Mouse (Mus musculus) right cerebral cortex, postnatal 10 days (tissue): ENCODE measurements at regions not wholly inside any gene's neighbourhood (a gene's known extent, or its start where the extent isn't known, plus 50 kb on each side); places are given as distances from the start of the nearest gene placed in this dataset.

Experiments used
- DNase-seq, 2 experiments: peaks; one replicate each; pipeline ENCODE4 v3.0.0; 2021; ENCODE audit warnings: low spot score in 2 of 2

DNA sequence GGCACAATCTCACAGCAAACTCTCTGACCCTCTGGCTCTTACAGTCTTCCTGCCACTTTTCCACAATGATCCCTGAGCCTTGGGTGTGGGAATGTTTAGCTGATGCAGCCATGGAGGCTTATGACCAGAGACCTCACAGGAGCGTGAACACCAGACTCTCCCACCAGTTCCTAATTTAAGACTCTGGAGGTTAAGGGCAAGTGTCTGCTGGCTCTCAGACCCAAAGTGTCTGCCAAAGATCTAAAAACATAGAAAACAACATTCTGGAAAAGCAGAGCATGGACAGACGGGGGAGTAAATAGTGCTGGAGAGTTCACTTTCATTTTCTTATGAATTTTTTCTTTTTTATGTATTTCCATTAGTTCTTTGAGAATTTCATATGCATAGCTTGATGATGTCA, 440.7 kb downstream of the Adam3 start:
- no peak for DNase-seq

DNA sequence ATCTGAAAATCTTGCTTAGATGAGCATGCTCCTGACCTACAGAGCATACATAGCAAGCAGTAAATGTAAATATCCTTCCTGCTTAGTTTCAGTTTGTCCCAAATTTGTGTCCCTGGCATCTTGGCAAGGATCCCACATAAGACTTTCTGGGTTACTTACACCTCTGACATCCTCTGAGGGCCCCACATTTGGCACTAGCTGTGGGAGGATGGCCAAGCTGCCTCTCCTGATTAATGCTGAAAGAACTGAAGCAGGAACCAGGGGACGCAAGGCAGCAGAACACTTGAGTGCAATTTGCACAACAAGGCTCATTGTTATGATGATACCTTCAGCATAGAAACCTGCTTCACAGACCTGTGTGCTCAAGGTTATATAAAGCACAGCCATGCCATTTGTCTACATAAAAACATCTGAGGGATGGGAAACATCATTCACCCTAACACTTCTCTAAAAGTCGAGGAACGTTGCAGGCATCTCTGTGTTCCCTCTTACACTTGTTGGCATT, 441.7 kb downstream of the Adam3 start:
- DNase-seq, result no peak

DNA sequence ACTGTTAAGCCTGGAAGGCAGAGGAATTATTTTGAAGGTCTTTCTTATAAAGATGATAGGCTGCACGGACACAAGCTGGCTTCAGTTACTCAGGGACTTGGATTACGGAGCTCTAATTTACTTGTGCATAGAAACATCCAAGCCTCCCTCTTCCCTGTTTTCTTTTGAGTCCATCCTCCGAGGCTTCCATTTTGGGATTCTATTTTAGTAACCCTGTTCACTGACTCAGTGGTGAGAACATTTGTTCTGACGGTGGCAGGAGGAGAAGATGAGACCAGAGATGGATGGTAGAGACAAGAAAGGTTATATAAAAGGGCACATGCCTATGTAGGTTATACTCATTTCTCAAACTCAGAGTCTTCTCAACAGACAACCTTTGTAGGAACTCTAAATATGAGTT, 445.4 kb downstream of the Adam3 start:
- no peak for DNase-seq

DNA sequence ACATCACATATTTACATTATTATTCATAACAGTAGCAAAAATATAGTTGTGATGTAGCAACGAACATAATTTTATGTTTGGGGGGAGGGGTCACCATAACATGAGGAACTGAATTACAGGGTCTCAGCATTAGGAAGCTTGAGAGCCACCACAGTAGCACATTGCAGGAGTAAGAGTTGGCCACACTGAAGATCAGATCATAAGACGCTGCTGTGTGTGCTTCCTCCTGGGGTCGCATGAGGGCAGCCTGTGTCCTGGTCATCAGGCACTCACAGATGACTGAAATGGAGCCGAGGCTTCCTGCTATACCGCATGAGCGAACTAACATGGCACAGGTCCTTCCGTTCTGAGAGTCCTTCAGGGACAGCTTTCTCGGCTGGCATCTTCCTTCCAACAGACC, 447.3 kb downstream of the Adam3 start:
- no peak for DNase-seq

DNA sequence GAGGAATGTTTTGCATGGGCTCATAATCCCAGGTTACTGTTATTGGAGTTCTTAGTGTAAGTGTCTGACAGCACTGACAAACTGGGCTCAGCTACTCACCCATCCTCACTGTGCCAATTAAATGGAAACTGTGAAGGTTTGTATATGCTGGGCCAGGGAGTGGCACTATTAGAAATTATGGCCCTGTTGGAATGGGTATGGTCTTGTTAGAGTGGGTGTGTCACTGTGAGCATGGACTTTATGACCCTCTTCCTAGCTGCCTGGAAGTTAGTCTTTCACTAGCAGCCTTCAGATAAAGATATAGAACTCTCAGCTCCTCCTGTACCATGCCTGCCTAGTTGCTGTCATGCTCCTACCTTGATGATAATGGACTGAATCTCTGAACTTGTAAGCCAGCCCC, 464.3 kb downstream of the Adam3 start:
- DNase-seq, result no peak

DNA sequence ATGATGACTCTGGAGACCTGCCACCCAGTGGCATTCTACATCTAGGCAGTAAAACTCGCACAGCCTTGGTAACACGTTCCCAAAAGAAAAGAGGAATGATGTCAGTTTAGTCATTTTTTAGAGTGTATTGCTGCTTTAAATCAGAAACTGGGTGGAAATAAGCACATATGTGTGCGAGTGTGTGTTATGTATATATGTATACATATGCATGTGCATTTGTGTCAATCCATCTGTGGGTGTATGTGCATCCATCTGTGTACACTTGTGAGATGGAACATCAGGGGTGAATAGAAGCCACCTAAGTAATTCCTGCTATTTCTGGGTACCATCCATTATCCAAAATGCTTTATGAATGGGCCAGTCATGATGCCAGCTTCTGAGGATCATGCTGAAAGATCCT, 467.0 kb downstream of the Adam3 start:
- peak in 1 of 2 experiments; percentile 38 for DNase-seq

DNA sequence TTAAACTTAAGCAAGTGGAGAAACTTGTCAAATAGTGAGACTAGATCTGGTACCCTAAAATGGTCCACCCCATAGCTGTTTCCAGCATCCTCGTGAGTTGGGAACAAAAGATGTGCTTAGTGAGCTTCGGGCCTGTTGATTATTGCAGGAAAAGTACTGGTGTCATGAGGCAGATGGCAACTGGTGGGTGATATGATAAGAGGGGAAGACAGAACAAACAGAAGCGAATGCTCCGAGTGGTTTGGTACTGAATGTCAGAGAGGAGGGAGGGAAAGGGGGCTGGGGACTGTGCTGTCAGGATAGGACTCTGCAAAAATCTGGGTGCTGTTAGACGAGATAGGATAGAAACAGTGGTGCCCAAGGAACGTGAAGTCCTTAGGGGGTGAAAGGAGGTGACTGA, 483.4 kb downstream of the Adam3 start:
- no peak for DNase-seq

DNA sequence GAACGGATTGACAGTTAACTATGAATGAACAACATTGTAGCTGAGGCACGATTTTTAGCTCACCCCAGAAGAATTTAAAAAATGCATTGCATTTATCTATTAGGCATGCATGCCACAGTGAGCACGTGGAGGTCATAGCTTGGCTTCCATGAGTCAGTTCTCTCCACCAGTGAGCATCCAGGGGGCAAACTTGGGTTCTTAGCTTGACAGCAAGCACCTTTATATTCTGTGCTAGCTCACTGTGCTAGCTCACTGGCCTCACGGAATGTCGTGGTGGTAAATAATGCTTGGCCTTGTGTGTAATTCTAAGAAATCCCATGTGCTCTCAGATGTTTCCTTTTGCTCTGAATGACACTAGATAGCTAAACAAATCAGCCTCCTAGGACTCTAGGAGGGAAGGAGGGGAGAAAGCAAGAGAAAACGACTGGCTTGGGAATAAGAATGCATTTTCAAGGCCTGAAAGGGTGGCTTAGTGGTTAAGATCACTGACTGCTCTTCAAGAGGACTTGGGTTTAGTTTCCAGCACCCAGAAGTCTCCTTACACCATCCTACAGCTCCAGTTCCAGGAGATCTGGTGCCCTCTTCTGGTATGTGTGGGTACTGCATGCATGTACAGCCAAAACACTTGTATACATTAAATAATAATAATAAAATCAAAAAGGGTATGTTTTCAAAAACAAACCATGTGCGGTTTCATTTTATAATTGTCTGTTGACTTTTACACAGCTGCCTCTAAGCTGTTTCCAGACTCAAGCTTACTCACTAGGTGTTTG, 485.3 kb downstream of the Adam3 start:
- no peak for DNase-seq

DNA sequence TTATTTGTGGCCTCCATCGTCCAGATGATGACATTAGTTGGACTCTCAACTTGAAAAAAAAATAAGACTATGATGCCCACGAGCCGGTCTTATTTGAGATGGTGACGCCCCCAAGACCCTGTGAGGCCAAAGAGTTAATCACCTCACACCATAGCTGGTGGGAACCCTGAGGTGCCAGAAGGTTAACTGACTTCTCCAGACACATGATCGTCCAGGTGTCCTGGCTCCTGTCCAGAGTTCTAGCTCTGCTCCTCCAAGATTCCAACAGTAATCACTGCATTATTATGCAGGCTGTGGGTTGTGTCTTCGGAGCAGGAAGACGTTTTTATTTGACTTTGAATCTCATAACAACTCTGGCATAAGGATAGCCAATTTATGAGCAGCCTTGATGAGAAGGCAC, 490.7 kb downstream of the Adam3 start:
- DNase-seq, result peak in 1 of 2 experiments; percentile 23

DNA sequence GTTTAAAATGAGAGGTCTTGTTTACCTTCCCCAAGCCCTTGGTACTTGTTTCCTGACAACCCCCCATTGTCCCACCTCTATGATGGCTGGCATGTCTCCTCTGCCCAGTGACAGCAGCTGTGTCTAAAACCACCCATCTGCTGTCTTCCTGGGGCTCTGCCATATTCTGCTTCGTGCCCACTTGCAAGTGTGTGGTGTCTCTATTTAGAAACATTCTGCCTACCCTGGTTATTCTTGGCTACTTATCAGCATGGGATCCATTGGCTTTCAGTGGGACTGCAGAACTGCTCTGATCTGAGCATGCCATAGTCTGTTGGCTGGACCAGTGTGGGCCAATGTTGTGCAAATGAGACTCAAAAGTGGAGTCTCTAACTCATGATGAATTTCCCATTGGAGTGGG, 497.5 kb downstream of the Adam3 start:
- DNase-seq, result peak; percentile 75 to 82

DNA sequence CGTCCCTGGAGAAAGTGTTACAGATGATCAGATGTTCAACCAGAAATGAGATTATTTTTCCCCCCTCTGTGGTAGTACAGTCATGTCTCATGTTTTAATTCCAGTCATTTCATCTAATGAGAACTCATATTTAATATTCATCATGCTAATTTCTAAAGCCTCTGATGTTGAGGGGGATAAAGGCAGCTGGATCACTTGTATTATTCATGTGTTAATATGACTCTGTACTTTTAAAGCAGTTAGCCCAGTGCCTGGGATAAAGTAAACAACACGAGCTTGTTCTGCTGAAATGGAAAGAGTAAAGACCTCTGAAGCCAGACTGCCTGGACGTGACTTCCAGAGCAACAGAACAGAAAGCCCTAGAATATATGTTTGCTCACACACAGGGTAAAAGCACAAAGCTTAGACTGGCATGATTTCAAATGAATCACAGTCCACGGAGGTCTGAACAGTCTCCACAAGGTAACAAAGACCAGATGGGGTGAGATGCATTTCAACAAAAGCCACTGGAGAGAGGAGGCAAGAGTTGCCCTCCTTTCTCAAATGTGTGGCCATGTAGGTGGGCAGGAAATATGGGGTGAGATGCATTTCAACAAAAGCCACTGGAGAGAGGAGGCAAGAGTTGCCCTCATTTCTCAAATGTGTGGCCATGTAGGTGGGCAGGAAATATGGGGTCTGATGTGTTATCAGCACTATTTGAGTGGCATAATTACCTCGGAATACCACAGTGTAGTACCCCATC, 498.1 kb downstream of the Adam3 start:
- no peak for DNase-seq

DNA sequence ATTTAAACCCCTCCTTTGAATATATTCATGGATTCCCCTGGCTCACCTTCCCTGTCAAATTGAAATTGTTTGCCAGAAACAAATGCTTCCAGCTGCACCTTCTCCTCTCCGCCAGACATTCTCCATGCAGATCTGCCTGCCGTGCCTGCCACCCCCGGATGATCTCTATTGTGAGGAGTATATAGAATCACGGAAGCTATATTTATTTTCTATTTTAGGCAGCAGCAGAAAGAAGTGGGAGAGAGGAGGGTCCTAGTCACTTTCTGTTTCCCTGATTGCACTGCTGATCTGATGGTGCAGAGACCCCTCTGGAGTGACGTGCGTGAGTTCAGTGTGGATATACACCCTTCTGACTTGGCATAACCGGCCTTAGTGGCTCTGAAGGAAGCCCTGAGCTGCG, 505.4 kb downstream of the Adam3 start:
- DNase-seq, result peak; percentile 64 to 75

DNA sequence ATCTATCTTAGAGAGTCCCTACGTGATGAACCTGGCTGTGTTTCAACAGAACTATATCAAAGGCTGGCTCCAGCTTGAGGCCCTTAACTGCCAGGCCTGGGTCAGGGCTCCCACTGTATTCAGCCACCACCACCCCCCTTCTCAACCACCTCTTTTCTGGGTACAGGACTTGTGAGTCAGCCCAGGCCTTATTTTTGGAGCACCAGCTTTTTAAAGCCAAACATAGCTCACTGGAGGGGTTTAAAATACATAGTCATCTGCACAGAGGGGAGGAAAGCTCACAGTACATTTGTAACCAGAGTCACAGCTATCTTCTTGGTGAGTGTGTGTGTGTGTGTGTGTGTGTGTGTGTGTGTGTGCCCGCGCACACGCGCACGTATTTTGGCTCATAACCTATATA, 509.0 kb downstream of the Adam3 start:
- DNase-seq, result peak; percentile 42 to 67

DNA sequence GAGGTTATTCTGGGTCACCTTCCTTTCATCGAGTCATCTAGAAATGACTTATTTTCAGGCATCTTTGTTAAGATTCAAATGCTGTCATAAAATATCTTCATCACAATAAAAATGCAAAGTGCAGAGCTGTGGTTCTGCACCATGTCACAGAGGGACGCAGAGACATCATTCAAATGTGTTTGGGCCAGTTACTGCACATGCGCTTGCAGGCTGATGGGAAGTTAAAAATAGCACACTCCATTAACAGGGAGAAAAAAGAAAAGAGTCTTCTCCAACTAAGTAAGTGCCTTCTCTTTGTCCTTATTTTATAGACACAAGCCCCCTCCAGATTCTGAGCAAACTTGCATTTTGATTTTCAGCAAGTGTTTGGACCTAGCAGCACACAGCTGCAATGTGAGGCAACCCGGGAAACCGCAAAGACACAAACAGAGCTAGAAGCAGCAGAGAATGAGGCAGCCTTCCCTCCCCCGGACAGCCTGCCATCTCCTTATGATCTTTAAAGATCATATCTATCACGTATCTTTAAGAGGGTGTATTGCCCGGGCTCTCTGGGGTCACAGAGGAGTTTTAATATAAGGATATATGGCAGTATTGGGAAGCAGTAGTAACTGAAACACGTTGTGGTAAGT, 510.0 kb downstream of the Adam3 start:
- peak; percentile 28 to 54 for DNase-seq

DNA sequence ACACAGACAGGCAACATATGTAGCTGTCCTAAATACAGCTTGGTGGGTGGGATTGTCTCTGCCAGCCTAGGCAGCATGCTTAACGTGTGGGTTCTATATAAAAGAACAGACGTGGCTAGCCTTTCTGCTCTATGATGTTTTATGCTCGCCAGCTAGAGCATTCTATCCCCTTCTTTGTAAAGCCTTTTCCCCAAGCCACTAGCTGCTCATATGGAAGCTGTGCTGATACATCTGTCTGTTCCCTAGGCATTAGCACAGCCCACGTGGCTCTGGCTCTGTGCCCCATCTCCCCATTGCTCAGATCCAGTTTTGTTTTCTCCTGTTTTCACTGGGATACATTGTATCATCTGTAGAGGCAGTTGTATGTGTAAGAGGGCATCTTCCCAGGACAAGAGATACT, 511.3 kb downstream of the Adam3 start:
- DNase-seq, result peak; percentile 38 to 39

DNA sequence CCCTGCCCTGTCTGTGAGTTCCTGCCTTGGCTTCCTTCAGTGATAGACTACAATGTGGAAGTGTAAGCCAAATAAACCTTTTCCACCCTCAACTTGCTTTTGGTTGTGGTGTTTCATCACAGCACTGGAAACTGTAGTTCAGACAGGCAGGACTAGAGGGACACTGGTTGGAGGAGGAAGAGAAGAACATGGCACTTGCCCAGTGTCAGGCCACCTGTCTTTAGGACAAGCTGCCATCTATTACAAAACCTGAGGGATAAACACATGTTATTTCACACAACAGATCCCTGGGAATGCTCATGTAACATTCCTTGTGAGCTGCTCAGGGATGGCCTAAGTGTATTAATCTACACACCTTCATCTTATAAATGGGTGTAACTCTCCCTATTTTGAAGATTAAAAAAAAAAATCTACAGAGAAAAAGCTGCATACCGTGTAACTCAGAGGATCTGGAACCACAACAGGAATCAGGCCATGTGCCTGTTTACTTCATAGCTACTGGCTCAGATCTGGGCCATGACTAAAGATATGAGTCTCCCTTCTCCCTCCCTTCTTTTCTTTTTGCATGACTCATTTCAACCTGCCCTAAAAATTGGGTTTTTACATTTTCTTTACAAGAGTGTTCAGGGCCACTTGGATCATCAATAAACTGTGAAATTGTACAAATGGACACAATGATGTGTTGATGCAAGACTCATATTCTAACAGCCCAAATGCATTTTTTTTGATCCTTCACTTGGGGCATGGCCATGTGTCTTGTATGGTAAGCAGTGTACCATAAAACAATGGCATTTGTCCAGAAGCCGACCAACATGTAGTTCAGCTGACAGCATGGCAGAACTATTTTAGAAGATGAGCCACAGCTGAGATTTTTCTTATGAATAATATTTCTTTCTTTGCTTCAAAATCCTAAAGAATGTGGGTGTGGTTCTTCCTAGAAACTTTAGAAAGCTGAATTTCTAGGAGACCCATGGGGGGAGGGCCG, 513.1 kb downstream of the Adam3 start:
- no peak for DNase-seq

DNA sequence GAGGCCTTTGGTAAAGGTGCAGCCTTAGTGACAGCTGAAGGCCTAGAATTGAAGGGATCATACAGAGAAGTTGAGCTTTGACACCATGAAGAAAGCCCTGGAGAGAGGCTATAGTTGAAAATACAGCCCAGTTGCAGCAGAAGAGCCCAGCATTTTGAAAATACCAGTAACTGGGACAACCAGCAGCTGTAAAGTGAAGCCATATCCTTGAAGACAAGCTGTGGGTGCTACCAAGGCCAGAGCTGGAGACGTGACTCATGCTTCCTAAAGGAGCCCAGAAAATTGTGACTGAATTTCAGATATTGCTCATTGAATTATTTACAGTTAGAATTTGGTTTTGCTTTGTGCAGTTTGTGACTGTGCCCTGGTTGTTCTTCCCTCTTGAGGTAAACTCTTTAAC, 514.6 kb downstream of the Adam3 start:
- DNase-seq, result no peak
